Mouse (Mus musculus): Measurements from ENCODE around the gene Sema3a.

- TF ChIP-seq CTCF (IDR thresholded peaks at IDR 0.05; ENCODE audit: extremely low read depth, insufficient read length, insufficient replicate concordance, low read depth, low read length) = no peak
- TF ChIP-seq POLR2A (IDR thresholded peaks at IDR 0.05; ENCODE audit: low read depth, low read length) = no peak
These were observed 194.9 kb downstream of the Sema3a start for GRCm38 (mm10) chr5:13320138-13320537.
